Mouse (Mus musculus) intestine, embryonic 15.5 days (tissue): ENCODE measurements around the gene B4gat1. TPM values are rescaled to one million over a fixed set of nuclear protein-coding genes. Genes with fewer than 3 reads are reported as not detected.

ENCODE experiments used
- ATAC-seq: fragments of 200-750 bp; cut with Nextera tagmentation; 2 replicates; pipeline ENCODE4 v1.8.0; 2017; ENCODE audit warnings: moderate TSS enrichment, moderate library complexity
- H3K27ac ChIP-seq: fragments of 300-500 bp; sonication (generic); 2 replicates; pipeline ENCODE4 v1.5.1; 2015; ENCODE audit warnings: mild to moderate bottlenecking, inconsistent platforms
- H3K27me3 ChIP-seq: fragments of 300-500 bp; sonication (generic); replicated peaks from 2 replicates; pipeline ENCODE4 v1.6.1; 2015; ENCODE audit warnings: inconsistent platforms
- H3K36me3 ChIP-seq: fragments of 300-500 bp; sonication (generic); 2 replicates; pipeline ENCODE4 v1.6.1; 2015; ENCODE audit warnings: inconsistent platforms
- H3K4me1 ChIP-seq: fragments of 300-500 bp; sonication (generic); replicated peaks from 2 replicates; pipeline ENCODE4 v1.6.1; 2015; ENCODE audit warnings: inconsistent platforms
- H3K4me2 ChIP-seq: fragments of 300-500 bp; sonication (generic); replicated peaks from 2 replicates; pipeline ENCODE4 v1.6.1; 2015; ENCODE audit warnings: mild to moderate bottlenecking, inconsistent platforms
- H3K4me3 ChIP-seq: fragments of 300-500 bp; sonication (generic); replicated peaks from 2 replicates; pipeline ENCODE4 v1.5.1; 2015; ENCODE audit warnings: inconsistent platforms
- H3K9ac ChIP-seq: fragments of 300-500 bp; sonication (generic); 2 replicates; pipeline ENCODE4 v1.6.1; 2015; ENCODE audit warnings: inconsistent platforms
- H3K9me3 ChIP-seq: fragments of 300-500 bp; sonication (generic); 2 replicates; pipeline ENCODE4 v1.6.1; 2016; ENCODE audit warnings: inconsistent platforms
- WGBS: fragments of 180-500 bp; shearing (Covaris S2); methylation state at CpG from one replicate; pipeline ENCODE4 v1.1.7; 2015; 5-methylcytosine and 5-hydroxymethylcytosine counted together
- polyA plus RNA-seq: library from polyadenylated mRNA; unstranded; fragments of >200 nt; fragmentation: Nextera tagmentation; extraction: Ambion mirVana; gene quantifications from 2 replicates; pipeline ENCODE4 v1.2.1, GENCODE M21; 2015

B4gat1 gene
- polyA plus RNA-seq, 1 experiment from 2014 or later = 36.2 TPM

GRCm38 (mm10) chr19:5037678-5038571 is 701 bp upstream of the B4gat1 start:
- Histone ChIP-seq H3K27ac (peak overlapping the region; percentile 65), H3K36me3 (no peaks in the 10 kb centered on the region), H3K4me2 (peak overlapping the region; percentile 94), H3K9me3 (no peaks in the 10 kb centered on the region), H3K27me3 (no peaks in the 10 kb centered on the region), H3K9ac (peak overlapping the region; percentile 91), H3K4me1 (peaks cover 24% of the 10 kb centered on the region), H3K4me3 (peak overlapping the region; percentile 64)
- WGBS = 3% methylated on average over 32 of the region's 32 CpGs
- ATAC-seq = peak; percentile 69

GRCm38 (mm10) chr19:5039301-5040114 is 882 bp downstream of the B4gat1 start:
- Histone ChIP-seq H3K27ac (peak overlapping the region; percentile 65), H3K4me2 (peak overlapping the region; percentile 94), H3K36me3 (no peaks in the 10 kb centered on the region), H3K27me3 (no peaks in the 10 kb centered on the region), H3K9me3 (no peaks in the 10 kb centered on the region), H3K9ac (peak overlapping the region; percentile 91), H3K4me3 (peak overlapping the region; percentile 64), H3K4me1 (peaks cover 24% of the 10 kb centered on the region)
- WGBS = 11% methylated on average over 41 of the region's 41 CpGs
- peak; percentile 7 for ATAC-seq

DNA sequence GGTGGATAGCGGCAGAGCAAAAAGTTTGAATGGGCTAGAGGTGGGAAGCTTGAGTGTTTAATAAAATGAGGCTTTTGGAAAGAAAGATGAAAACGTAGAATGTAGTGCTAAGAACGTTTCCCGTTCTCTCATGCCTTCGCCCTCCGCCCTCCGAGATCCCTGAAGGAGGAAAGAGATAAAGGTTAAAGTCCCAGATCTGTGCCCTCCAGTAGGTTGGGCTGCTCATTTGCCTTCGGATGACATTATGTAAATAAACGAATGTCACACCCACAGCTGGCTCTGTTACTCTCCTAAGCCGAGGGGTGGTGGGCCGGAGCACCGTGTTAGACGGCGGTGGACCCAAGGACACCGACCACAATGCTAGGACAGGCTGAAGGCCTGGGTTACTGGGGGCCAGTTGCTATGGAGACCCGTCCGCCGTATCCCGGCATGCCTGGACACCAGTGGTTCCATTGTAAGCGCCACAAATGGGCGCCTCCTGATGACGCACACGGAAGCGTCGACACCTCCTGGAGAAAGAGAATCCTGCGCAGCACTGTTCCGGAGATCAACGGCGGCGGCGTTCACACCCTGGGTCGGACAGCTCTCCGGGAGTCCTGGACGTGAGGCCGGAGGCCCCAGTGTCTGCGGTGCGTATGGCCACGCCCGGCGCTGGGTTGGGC is 2.4 kb downstream of the B4gat1 start, which contains the start of gene Brms1:
Gene Brms1, plus strand, starts transcription at position 493 of the 662 bp plus-strand sequence.
- H3K9me3 ChIP-seq = no peaks in the 10 kb centered on the region
- WGBS = 4% methylated on average over 40 of the region's 40 CpGs
- peaks cover 24% of the 10 kb centered on the region for H3K4me1 ChIP-seq
- H3K27ac ChIP-seq = peak within 1 kb of the TSS; percentile 77
- H3K9ac ChIP-seq = peak within 1 kb of the TSS; percentile 91
- H3K4me2 ChIP-seq = peak within 1 kb of the TSS; percentile 94
- ATAC-seq = peak; percentile 80
- H3K27me3 ChIP-seq = no peaks in the 10 kb centered on the region
- peak within 1 kb of the TSS; percentile 64 for H3K4me3 ChIP-seq
- no peaks in the 10 kb centered on the region for H3K36me3 ChIP-seq

DNA sequence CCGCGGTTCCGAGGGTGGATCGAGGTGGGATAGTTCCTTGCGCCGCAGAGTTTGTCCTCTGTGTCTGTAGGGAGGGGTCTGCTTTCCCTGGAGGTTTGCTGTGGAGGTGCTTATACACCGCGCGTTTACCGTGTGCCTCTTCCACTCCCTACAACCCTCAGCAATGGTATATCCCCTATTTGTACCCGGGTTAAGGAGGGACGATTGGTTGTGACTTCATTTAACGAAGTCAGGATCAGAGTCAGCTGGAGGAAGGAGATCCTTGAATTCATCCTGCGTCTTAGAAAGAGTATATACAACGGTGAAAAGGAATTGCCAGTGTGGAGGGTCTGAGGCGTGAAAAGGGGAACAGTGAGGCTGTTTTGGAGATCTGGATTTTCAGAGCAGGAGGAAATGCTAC is 3.0 kb downstream of the B4gat1 start:
- no peak for ATAC-seq
- WGBS = 1% methylated on average over 16 of the region's 16 CpGs

GRCm38 (mm10) chr19:5045531-5045930 is 6.9 kb downstream of the B4gat1 start:
- H3K4me3 ChIP-seq = no peak overlapping the region
- no peak overlapping the region for H3K4me2 ChIP-seq

More for the DNA sequence above, 3.0 kb downstream of the B4gat1 start:
- H3K9me3 ChIP-seq = no peaks in the 10 kb centered on the region
- peak overlapping the region; percentile 94 for H3K4me2 ChIP-seq
- H3K27ac ChIP-seq = peak overlapping the region; percentile 77
- peak overlapping the region; percentile 76 for H3K9ac ChIP-seq
- peak overlapping the region; percentile 64 for H3K4me3 ChIP-seq
- H3K4me1 ChIP-seq = peaks cover 24% of the 10 kb centered on the region
- no peaks in the 10 kb centered on the region for H3K27me3 ChIP-seq
- peaks cover 4% of the 10 kb centered on the region; the same call in 1 of the 2 replicates for H3K36me3 ChIP-seq

GRCm38 (mm10) chr19:5048138-5049056 is 9.8 kb downstream of the B4gat1 start:
- no peak overlapping the region for H3K4me2 ChIP-seq
- WGBS = 86% methylated on average over 14 of the region's 14 CpGs
- ATAC-seq = no peak; the same call in 1 of the 2 replicates
- H3K9me3 ChIP-seq = no peaks in the 10 kb centered on the region
- peaks cover 13% of the 10 kb centered on the region for H3K4me1 ChIP-seq
- H3K4me3 ChIP-seq = no peak overlapping the region
- H3K36me3 ChIP-seq = peaks cover 20% of the 10 kb centered on the region; the same call in 1 of the 2 replicates
- no peak overlapping the region for H3K9ac ChIP-seq
- H3K27ac ChIP-seq = no peak overlapping the region
- H3K27me3 ChIP-seq = peaks cover 11% of the 10 kb centered on the region; the same call in 1 of the 2 replicates

More at GRCm38 (mm10) chr19:5045531-5045930, 6.9 kb downstream of the B4gat1 start:
- Histone ChIP-seq H3K9me3 (no peaks in the 10 kb centered on the region), H3K36me3 (peaks cover 20% of the 10 kb centered on the region; the same call in 1 of the 2 replicates), H3K4me1 (peaks cover 8% of the 10 kb centered on the region), H3K9ac (no peak overlapping the region), H3K27ac (no peak overlapping the region), H3K27me3 (no peaks in the 10 kb centered on the region)
- WGBS = 79% methylated on average over 4 of the region's 4 CpGs
- no peak for ATAC-seq

GRCm38 (mm10) chr19:5049325-5049724 is 10.7 kb downstream of the B4gat1 start:
- WGBS = 80% methylated on average over 6 of the region's 6 CpGs
- no peak overlapping the region for H3K9ac ChIP-seq
- H3K4me1 ChIP-seq = peaks cover 13% of the 10 kb centered on the region
- H3K4me3 ChIP-seq = no peak overlapping the region
- ATAC-seq = no peak
- H3K4me2 ChIP-seq = no peak overlapping the region
- no peak overlapping the region for H3K27ac ChIP-seq
- H3K27me3 ChIP-seq = peaks cover 14% of the 10 kb centered on the region; the same call in 1 of the 2 replicates
- H3K9me3 ChIP-seq = no peaks in the 10 kb centered on the region
- peaks cover 20% of the 10 kb centered on the region; the same call in 1 of the 2 replicates for H3K36me3 ChIP-seq

DNA sequence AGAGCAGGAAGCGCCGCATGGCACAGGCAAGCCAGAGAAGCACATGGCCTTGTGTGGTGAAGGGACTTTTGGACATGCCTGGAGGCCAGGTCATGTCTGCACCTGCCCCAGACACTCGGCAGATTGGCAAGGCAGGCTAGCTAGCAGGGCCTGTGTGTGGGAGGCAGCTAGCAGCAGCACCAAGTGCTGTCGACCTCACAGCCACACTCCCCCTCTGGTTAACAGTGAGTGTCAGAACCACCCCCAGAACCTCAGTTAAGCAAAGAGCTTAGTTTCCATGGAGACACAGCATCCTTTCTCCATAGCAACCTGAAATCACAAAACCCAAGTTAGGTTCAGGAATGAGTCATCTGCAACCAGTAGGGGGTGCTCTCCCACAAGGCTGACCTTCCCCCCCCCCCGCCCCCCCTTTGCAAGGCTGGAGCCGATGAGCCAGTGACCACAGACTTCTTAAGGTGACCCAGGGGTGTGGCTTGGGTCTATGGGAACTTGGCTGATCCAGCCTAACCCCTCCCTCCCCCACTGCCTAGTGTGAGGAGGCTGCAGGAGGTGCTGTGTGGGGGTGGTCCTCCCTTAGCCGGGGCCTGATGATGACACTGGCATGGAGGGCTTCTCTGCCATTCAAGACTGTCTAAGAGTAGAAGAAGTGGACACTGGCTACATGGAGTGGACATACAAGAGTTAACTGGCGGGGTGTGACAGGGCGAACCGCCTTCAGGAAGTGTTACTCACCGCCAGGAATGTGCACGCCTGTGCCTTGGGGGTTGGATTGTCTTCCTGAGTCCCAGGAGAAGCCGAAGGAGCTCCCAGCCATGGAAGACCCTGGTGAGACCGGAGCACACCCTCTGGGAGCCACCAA is 11.7 kb downstream of the B4gat1 start, which contains the start of gene Rin1:
Gene Rin1, plus strand, starts transcription at position 435 of the 859 bp plus-strand sequence.
- peak within 1 kb of the TSS; percentile 37 for H3K4me3 ChIP-seq
- peak; percentile 79 for ATAC-seq
- peak within 1 kb of the TSS; percentile 26; the same call in 1 of the 2 replicates for H3K9ac ChIP-seq
- H3K4me1 ChIP-seq = peaks cover 13% of the 10 kb centered on the region
- H3K9me3 ChIP-seq = no peaks in the 10 kb centered on the region
- peak within 1 kb of the TSS; percentile 62 for H3K4me2 ChIP-seq
- peaks cover 20% of the 10 kb centered on the region; the same call in 1 of the 2 replicates for H3K36me3 ChIP-seq
- peaks cover 19% of the 10 kb centered on the region; the same call in 1 of the 2 replicates for H3K27me3 ChIP-seq
- H3K27ac ChIP-seq = peak within 1 kb of the TSS; percentile 49
- WGBS = 18% methylated on average over 14 of the region's 14 CpGs

- Histone ChIP-seq H3K9ac (peak overlapping the region; percentile 26; the same call in 1 of the 2 replicates), H3K4me3 (peak overlapping the region; percentile 37), H3K4me2 (peak overlapping the region; percentile 62), H3K27me3 (peaks cover 19% of the 10 kb centered on the region; the same call in 1 of the 2 replicates), H3K4me1 (peaks cover 13% of the 10 kb centered on the region), H3K36me3 (peaks cover 20% of the 10 kb centered on the region; the same call in 1 of the 2 replicates), H3K9me3 (no peaks in the 10 kb centered on the region), H3K27ac (peak overlapping the region; percentile 49)
- ATAC-seq = peak; percentile 67
- 6% methylated on average over 17 of the region's 17 CpGs for WGBS
Observed at GRCm38 (mm10) chr19:5051031-5051430, 12.4 kb downstream of the B4gat1 start.

GRCm38 (mm10) chr19:5051515-5051914 is 12.9 kb downstream of the B4gat1 start:
- 69% methylated on average over 3 of the region's 3 CpGs for WGBS
- peaks cover 16% of the 10 kb centered on the region; the same call in 1 of the 2 replicates for H3K36me3 ChIP-seq
- peak overlapping the region; percentile 37; the same call in 1 of the 2 replicates for H3K4me3 ChIP-seq
- peak overlapping the region; percentile 26; the same call in 1 of the 2 replicates for H3K9ac ChIP-seq
- H3K9me3 ChIP-seq = no peaks in the 10 kb centered on the region
- H3K4me2 ChIP-seq = peak overlapping the region; percentile 62
- peaks cover 17% of the 10 kb centered on the region for H3K4me1 ChIP-seq
- no peak for ATAC-seq
- H3K27me3 ChIP-seq = peaks cover 19% of the 10 kb centered on the region; the same call in 1 of the 2 replicates
- no peak overlapping the region for H3K27ac ChIP-seq
